Mouse (Mus musculus) limb, embryonic 11.5 days (tissue): ENCODE data around the gene Impad1. TPM values are rescaled to one million over a fixed set of nuclear protein-coding genes. Genes with fewer than 3 reads are reported as not detected.

Experiments
- ATAC-seq: fragments of 200-750 bp; cut with Nextera tagmentation; 2 replicates; pipeline ENCODE4 v1.8.0; 2017; ENCODE audit warnings: low read depth; ENCODE audit not compliant: insufficient number of reproducible peaks, low FRiP score, low TSS enrichment
- DNase-seq: peaks from one replicate; pipeline ENCODE4 v3.0.0-alpha.2; 2015; ENCODE audit warnings: low spot score
- H3K27ac ChIP-seq: fragments of 300-500 bp; sonication (generic); replicated peaks from 2 replicates; pipeline ENCODE4 v1.5.1; 2014; ENCODE audit warnings: low read depth, mild to moderate bottlenecking, low read length
- H3K27me3 ChIP-seq: fragments of 300-500 bp; sonication (generic); 2 replicates; pipeline ENCODE4 v1.6.1; 2014; ENCODE audit warnings: mild to moderate bottlenecking, low read length, mixed read lengths; ENCODE audit not compliant: control insufficient read depth, insufficient read depth
- H3K36me3 ChIP-seq: fragments of 300-500 bp; sonication (generic); 2 replicates; pipeline ENCODE4 v1.6.1; 2014; ENCODE audit warnings: mild to moderate bottlenecking, low read length, moderate library complexity, mixed read lengths; ENCODE audit not compliant: control insufficient read depth, insufficient read depth
- H3K4me1 ChIP-seq: fragments of 300-500 bp; sonication (generic); 2 replicates; pipeline ENCODE4 v1.6.1; 2014; ENCODE audit warnings: low read length, mixed read lengths; ENCODE audit not compliant: control insufficient read depth, insufficient read depth
- H3K4me2 ChIP-seq: fragments of 300-500 bp; sonication (generic); 2 replicates; pipeline ENCODE4 v1.6.1; 2014; ENCODE audit warnings: low read depth, mild to moderate bottlenecking, moderate library complexity; ENCODE audit not compliant: severe bottlenecking
- H3K4me3 ChIP-seq: fragments of 300-500 bp; sonication (generic); 2 replicates; pipeline ENCODE4 v1.5.1; 2014; ENCODE audit warnings: low read depth, low read length
- H3K9ac ChIP-seq: fragments of 300-500 bp; sonication (generic); 2 replicates; pipeline ENCODE4 v1.6.1; 2014; ENCODE audit warnings: mild to moderate bottlenecking, low read length
- H3K9me3 ChIP-seq: fragments of 300-500 bp; sonication (generic); 2 replicates; pipeline ENCODE4 v1.6.1; 2016; ENCODE audit warnings: low read length; ENCODE audit not compliant: control insufficient read depth
- WGBS: fragments of 180-500 bp; shearing (Covaris S2); extraction: QIAGEN DNeasy Blood & Tissue Kit; methylation state at CpG from one replicate; pipeline ENCODE4 v1.1.7; 2014; 5-methylcytosine and 5-hydroxymethylcytosine counted together
- polyA plus RNA-seq: library from polyadenylated mRNA; unstranded; fragments of >200 nt; fragmentation: Nextera tagmentation; extraction: Ambion mirVana; gene quantifications from 2 replicates; pipeline ENCODE4 v1.2.1, GENCODE M21; 2014

The Impad1 gene
- polyA plus RNA-seq, 1 experiment from 2014 or later: 45.7 TPM

GRCm38 (mm10) chr4:4784305-4784704 lies 8.8 kb downstream of the Impad1 start:
- Histone ChIP-seq H3K9ac (no peak overlapping the region), H3K4me3 (no peak overlapping the region), H3K36me3 (no peaks in the 10 kb centered on the region; the same call in 1 of the 2 replicates), H3K4me1 (no peaks in the 10 kb centered on the region), H3K27me3 (no peaks in the 10 kb centered on the region), H3K4me2 (no peak overlapping the region), H3K9me3 (peaks cover 6% of the 10 kb centered on the region; the same call in 1 of the 2 replicates), H3K27ac (no peak overlapping the region)
- no peak for DNase-seq
- no peak for ATAC-seq
- WGBS: 94% methylated on average over 1 of the region's 1 CpGs

GRCm38 (mm10) chr4:4783686-4783957 lies 9.5 kb downstream of the Impad1 start:
- no peaks in the 10 kb centered on the region for H3K27me3 ChIP-seq
- H3K9me3 ChIP-seq: peaks cover 6% of the 10 kb centered on the region; the same call in 1 of the 2 replicates
- H3K4me3 ChIP-seq: no peak overlapping the region
- H3K36me3 ChIP-seq: no peaks in the 10 kb centered on the region; the same call in 1 of the 2 replicates
- H3K9ac ChIP-seq: no peak overlapping the region
- ATAC-seq: no peak
- H3K27ac ChIP-seq: no peak overlapping the region
- H3K4me1 ChIP-seq: no peaks in the 10 kb centered on the region
- H3K4me2 ChIP-seq: no peak overlapping the region
- DNase-seq: no peak

GRCm38 (mm10) chr4:4782882-4783685 lies 10.1 kb downstream of the Impad1 start:
- ATAC-seq: no peak
- Histone ChIP-seq H3K36me3 (no peaks in the 10 kb centered on the region; the same call in 1 of the 2 replicates), H3K4me1 (no peaks in the 10 kb centered on the region), H3K9me3 (peaks cover 6% of the 10 kb centered on the region; the same call in 1 of the 2 replicates), H3K27me3 (no peaks in the 10 kb centered on the region), H3K27ac (no peak overlapping the region), H3K4me3 (no peak overlapping the region), H3K4me2 (no peak overlapping the region), H3K9ac (no peak overlapping the region)
- no peak for DNase-seq
- 94% methylated on average over 4 of the region's 4 CpGs for WGBS

- ATAC-seq (no peak), DNase-seq (no peak)
- H3K4me2 ChIP-seq: no peak overlapping the region
- no peaks in the 10 kb centered on the region for H3K4me1 ChIP-seq
- no peak overlapping the region for H3K9ac ChIP-seq
- no peak overlapping the region for H3K4me3 ChIP-seq
- no peaks in the 10 kb centered on the region for H3K27me3 ChIP-seq
- no peaks in the 10 kb centered on the region; the same call in 1 of the 2 replicates for H3K36me3 ChIP-seq
- peaks cover 6% of the 10 kb centered on the region; the same call in 1 of the 2 replicates for H3K9me3 ChIP-seq
- H3K27ac ChIP-seq: no peak overlapping the region
These were observed 13.8 kb downstream of the Impad1 start for GRCm38 (mm10) chr4:4779265-4779770.

GRCm38 (mm10) chr4:4771523-4772114 lies 21.5 kb downstream of the Impad1 start:
- Histone ChIP-seq H3K36me3 (peaks cover 3% of the 10 kb centered on the region; the same call in 1 of the 2 replicates), H3K4me2 (no peak overlapping the region), H3K4me3 (no peak overlapping the region), H3K9ac (no peak overlapping the region), H3K9me3 (no peaks in the 10 kb centered on the region), H3K27ac (no peak overlapping the region), H3K4me1 (no peaks in the 10 kb centered on the region), H3K27me3 (no peaks in the 10 kb centered on the region)
- DNase-seq: no peak
- no peak for ATAC-seq
- 89% methylated on average over 2 of the region's 2 CpGs for WGBS

DNA sequence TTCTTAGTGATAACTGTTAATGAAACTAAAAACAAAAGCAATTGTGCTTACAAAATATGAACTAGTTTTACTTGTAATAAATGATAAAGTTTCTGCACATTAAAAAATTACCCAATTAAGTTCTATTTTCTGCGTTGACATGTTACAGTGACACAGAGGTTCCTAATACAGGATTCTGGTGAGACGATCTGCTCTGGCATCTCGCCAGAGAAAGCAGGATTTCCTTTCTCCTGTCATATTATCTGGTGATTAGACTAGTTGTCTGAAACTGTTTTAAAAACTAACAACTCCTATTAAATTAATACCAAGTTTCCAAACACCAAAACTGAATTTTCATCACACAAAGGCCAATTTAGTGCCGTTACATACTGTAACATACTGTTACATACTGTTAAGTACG lies 27.3 kb downstream of the Impad1 start:
- H3K36me3 ChIP-seq: peaks cover 3% of the 10 kb centered on the region; the same call in 1 of the 2 replicates
- no peak for ATAC-seq
- no peak for DNase-seq
- no peak overlapping the region for H3K4me2 ChIP-seq
- no peaks in the 10 kb centered on the region for H3K27me3 ChIP-seq
- no peak overlapping the region for H3K4me3 ChIP-seq
- WGBS: 90% methylated on average over 5 of the region's 5 CpGs
- no peak overlapping the region for H3K9ac ChIP-seq
- H3K4me1 ChIP-seq: no peaks in the 10 kb centered on the region
- H3K27ac ChIP-seq: no peak overlapping the region
- H3K9me3 ChIP-seq: no peaks in the 10 kb centered on the region

- H3K9ac ChIP-seq: no peak overlapping the region
- no peaks in the 10 kb centered on the region for H3K4me1 ChIP-seq
- no peak overlapping the region for H3K27ac ChIP-seq
- no peak overlapping the region for H3K4me2 ChIP-seq
- DNase-seq: no peak
- no peak for ATAC-seq
- H3K4me3 ChIP-seq: no peak overlapping the region
- no peaks in the 10 kb centered on the region for H3K9me3 ChIP-seq
- H3K36me3 ChIP-seq: no peaks in the 10 kb centered on the region
- WGBS: 94% methylated on average over 4 of the region's 4 CpGs
- no peaks in the 10 kb centered on the region for H3K27me3 ChIP-seq
These were observed 34.8 kb downstream of the Impad1 start for GRCm38 (mm10) chr4:4758376-4758775.

DNA sequence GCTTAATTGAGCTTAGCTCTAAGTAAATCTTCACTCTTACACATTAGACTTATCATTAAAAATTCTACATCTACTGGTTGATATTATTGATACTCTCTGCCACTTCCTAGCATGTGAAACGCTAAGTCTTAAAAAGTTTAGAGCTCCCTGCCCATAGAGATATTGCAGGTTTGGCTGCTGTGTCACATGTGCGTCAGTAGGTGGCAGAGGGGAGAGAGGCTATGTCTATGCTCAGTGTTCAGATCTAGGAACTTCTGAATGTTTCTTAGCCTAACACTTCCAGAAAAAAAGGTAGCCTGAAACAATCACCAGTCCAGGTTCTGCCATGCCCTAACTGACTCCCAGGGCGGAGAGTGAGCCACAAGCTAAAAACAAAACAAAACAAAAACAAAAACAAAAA lies 63.7 kb downstream of the Impad1 start:
- Histone ChIP-seq H3K27ac (no peak overlapping the region), H3K36me3 (no peaks in the 10 kb centered on the region), H3K9me3 (no peaks in the 10 kb centered on the region), H3K4me3 (no peak overlapping the region), H3K27me3 (no peaks in the 10 kb centered on the region), H3K4me1 (no peaks in the 10 kb centered on the region), H3K4me2 (no peak overlapping the region), H3K9ac (no peak overlapping the region)
- ATAC-seq (no peak), DNase-seq (peak; percentile 25)
- WGBS: 63% methylated on average over 3 of the region's 3 CpGs
